Mouse (Mus musculus) myocyte (in vitro differentiated cells): ENCODE data around the gene Polr3b.

Source experiments
- CEBPB ChIP-seq: IDR thresholded peaks from 2 replicates; pipeline ENCODE4 v1.6.1; 2011; ENCODE audit warnings: mild to moderate bottlenecking, moderate library complexity; ENCODE audit not compliant: poor library complexity, insufficient read depth, severe bottlenecking
- E2F4 ChIP-seq: IDR thresholded peaks from one replicate; pipeline ENCODE4 v1.6.1; 2011; ENCODE audit warnings: mild to moderate bottlenecking, control low read depth, moderate library complexity; ENCODE audit not compliant: insufficient read depth
- MAX ChIP-seq: IDR thresholded peaks from one replicate; pipeline ENCODE4 v1.6.1; 2011; ENCODE audit warnings: low read depth, mild to moderate bottlenecking, control low read depth
- MYOD1 ChIP-seq, 3 experiments: IDR thresholded peaks; one replicate each; pipeline ENCODE4 v1.6.1; 2011; ENCODE audit warnings: control low read depth in 2 of 3, low read depth in 2 of 3, mild to moderate bottlenecking in 2 of 3, moderate library complexity in 1 of 3; ENCODE audit not compliant: insufficient read length in 2 of 3, control insufficient read depth in 1 of 3
- MYOG ChIP-seq, 3 experiments: IDR thresholded peaks; one replicate each; pipeline ENCODE4 v1.6.1; 2011; ENCODE audit warnings: control low read depth in 2 of 3, low read depth in 2 of 3, mild to moderate bottlenecking in 2 of 3; ENCODE audit not compliant: insufficient read length in 2 of 3, control insufficient read depth in 1 of 3, insufficient read depth in 1 of 3
- POLR2A ChIP-seq: IDR thresholded peaks from one replicate; pipeline ENCODE4 v1.6.1; 2011; ENCODE audit warnings: low read depth, mild to moderate bottlenecking, control low read depth, moderate library complexity; ENCODE audit not compliant: insufficient read length
- POLR2AphosphoS2 ChIP-seq: IDR thresholded peaks from one replicate; pipeline ENCODE4 v1.6.1; 2011; ENCODE audit warnings: low read depth, control low read depth; ENCODE audit not compliant: insufficient read length
- REST ChIP-seq: IDR thresholded peaks from one replicate; pipeline ENCODE4 v1.6.1; 2011; ENCODE audit warnings: mild to moderate bottlenecking, control low read depth, moderate library complexity; ENCODE audit not compliant: insufficient read depth, insufficient read length
- SRF ChIP-seq: IDR thresholded peaks from one replicate; pipeline ENCODE4 v1.6.1; 2011; ENCODE audit warnings: low read depth; ENCODE audit not compliant: control insufficient read depth, insufficient read length
- TCF12 ChIP-seq: IDR thresholded peaks from one replicate; pipeline ENCODE4 v1.6.1; 2011; ENCODE audit warnings: mild to moderate bottlenecking, control low read depth; ENCODE audit not compliant: poor library complexity, insufficient read depth, severe bottlenecking
- TCF3 ChIP-seq: IDR thresholded peaks from one replicate; pipeline ENCODE4 v1.6.1; 2011; ENCODE audit warnings: low read depth, control low read depth; ENCODE audit not compliant: insufficient read length
- USF1 ChIP-seq: IDR thresholded peaks from one replicate; pipeline ENCODE4 v1.6.1; 2011; ENCODE audit warnings: low read depth, mild to moderate bottlenecking, control low read depth, moderate library complexity

DNA sequence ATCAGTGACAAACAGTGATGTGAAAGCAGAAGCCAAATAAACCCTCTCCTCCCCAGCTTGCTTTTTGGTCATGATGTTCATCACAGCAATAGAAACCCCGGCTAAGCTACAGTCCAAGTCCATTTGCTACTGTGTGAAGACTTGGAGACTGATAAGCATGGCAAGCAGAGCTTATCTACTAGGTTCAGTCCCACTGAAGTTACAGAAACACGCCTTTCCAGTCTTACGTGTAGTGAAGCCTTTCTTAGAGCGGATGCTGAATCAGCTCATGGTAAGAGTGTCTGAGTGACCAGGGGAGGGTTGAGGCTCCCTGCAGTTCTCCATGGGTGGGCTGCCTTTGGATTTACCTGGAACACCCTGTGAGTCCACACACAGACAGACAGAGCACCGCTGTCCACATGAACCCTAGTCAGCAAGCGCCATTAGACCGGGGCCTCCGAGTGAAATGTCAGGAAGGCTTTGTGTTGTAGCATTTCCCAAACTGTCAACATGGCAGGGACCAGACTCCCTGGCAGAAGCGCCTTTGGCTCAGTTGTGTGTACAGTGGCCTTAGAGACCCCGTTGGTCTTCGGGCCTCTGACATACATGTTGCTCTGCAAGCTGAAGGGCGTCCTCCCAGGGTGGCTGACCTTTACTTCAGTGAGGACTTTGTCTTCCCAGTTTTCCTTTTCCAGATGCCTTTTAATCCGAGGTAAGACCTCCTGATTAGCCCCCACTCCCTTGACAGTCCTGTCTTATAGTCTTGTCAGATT is 78.3 kb downstream of the Polr3b start:
- no peak for TF ChIP-seq MYOG (IDR thresholded peaks at IDR 0.05; ENCODE audit: control insufficient read depth in 1 of 3, insufficient read depth in 1 of 3, insufficient read length in 2 of 3, low read depth in 2 of 3)
- TF ChIP-seq POLR2A = no peak
- no peak for TF ChIP-seq CEBPB
- TF ChIP-seq TCF12 = no peak
- no peak for TF ChIP-seq USF1
- TF ChIP-seq E2F4 = no peak
- TF ChIP-seq MAX = no peak
- no peak for TF ChIP-seq TCF3
- no peak for TF ChIP-seq POLR2AphosphoS2
- no peak for TF ChIP-seq MYOD1 (IDR thresholded peaks at IDR 0.05; ENCODE audit: control insufficient read depth in 1 of 3, insufficient read length in 2 of 3, low read depth in 2 of 3)
- TF ChIP-seq REST = no peak
- TF ChIP-seq SRF = no peak
